Mouse (Mus musculus) natural killer cell, adult 2 months (primary cell): ENCODE measurements around the gene Vasp.

Experiments
- DNase-seq, 2 experiments: peaks; one replicate each; pipeline ENCODE4 v3.0.0; 2022; ENCODE audit warnings: low spot score in 2 of 2

The Vasp gene

DNA sequence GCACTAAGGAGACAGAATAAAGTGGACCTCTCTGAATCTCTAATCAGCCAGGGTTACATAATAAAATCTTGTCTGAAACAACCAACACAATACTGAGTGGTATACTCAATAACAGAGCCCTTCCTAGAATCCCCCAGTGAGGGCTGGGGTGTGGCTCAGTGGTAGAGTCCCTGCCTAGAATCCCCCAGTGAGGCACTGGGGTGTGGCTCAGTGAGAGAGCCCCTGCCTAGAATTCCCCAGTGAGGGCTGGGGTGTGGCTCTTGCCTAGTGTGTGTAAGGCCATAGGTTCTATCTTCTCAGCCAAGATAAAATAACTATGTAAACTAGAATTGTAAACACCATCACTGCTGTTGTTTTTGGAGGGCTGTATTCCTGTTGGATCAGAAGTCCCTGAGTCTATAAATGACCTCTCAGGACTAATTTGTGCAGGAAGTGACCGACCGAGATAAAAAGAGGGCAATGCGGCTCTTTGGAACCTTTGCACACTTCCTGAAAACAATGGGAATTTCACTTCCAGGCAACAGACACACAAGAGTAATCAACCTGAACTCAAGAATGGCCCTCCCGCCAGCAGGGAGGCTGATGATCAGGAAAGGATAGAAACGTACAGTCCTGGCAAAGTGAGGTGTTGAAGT, 60.5 kb downstream of the Vasp start:
- no peak for DNase-seq

- DNase-seq: no peak
Observed at GRCm38 (mm10) chr7:19210010-19210409, 61.6 kb downstream of the Vasp start.

GRCm38 (mm10) chr7:19209494-19209893, 62.1 kb downstream of the Vasp start:
- DNase-seq: no peak

DNA sequence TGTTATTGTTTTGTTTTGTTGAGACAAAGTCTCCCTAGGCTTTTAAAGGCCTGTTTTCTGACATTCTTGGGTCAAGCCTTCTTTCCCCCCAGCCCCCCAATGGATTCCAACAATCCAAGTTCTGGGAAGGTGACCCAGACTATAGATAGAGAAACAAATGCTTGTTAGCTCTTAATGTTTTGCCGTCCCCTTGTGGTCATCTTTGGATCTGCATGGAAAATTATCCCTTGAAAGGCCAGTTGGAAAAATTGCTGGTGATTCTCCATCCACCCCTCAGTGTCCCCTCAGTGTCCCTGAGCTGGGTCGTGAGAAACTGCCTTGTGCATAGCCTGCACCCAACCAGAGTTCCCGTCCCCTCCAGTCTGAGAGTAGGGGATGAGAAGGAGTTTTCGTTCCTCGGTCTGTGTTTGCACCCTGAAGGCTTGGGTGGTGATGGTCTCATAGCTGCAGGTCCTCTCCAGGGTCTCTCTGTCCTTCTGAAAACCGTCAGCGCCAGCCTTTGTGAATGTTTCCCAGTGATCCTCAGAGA, 62.6 kb downstream of the Vasp start:
- no peak for DNase-seq

- DNase-seq: no peak
Observed at GRCm38 (mm10) chr7:19208201-19208910, 63.3 kb downstream of the Vasp start.
